Mouse (Mus musculus) ovary, adult 18-20 months (tissue): ENCODE measurements around the gene Rad23a.
"Not testable (repeated sequence)": the region's sequence is repeated elsewhere in the genome, so short reads cannot be mapped to it uniquely, and the experiment has no call there.

Source experiments
- DNase-seq: peaks from one replicate; pipeline ENCODE4 v3.0.0; 2022; ENCODE audit warnings: low spot score, mixed read lengths

Gene Rad23a

DNA sequence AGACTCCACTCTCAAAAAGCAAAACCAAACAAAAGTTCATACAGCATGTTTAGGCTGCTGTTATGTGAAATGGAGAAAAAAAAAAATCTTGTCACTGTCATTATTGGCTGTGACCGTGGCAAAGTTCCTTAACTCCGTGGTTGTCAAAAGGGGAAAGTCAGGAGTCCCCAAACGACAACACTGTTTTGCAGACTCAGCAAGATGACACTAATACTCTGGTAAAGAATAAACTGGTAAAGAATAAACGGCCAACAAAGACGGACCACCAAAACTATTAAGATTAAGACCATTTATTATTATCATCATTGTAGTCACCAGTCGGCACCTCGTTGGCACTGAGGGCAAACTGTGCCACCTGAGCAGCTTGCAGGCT lies 604 bp downstream of the Rad23a start:
- no peak for DNase-seq

DNA sequence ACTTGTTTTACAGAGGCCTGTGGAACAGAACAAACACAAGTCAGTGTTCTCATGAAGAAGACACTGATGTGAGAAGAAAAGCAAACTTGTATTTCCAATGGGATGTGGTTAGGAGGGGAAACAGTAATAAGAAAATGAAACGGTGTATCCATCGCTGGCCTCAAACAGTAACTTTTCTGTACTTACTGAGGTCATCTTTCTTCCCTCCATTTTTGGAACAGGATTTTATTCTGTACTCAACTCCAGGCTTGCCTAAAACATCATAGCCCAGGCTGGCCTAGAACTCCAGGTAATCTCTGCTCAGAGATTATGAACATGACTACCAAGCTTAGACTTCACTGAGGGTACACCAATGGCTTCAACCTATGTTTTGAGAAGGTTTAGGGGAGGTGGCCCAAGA lies 1.1 kb downstream of the Rad23a start:
- no peak for DNase-seq

DNA sequence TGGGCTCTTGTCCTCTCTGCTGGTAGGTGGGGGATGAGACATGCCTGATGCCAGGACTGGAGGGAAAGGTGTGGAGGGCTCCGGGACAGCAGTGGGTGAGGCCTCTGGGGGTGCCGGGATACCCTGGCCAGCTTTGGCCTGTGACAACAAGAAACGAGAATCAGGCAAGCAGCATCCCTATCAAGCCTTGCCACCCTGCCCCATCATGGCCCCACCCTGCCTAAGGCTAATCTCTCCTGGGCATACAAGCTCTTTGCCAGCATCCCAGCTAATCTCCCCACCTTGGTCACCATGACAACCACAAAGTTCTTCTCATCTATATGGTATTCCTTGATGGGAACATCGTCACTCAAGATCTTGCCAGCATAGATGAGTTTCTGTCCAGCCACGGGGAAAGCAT lies 2.0 kb downstream of the Rad23a start:
- no peak for DNase-seq

DNA sequence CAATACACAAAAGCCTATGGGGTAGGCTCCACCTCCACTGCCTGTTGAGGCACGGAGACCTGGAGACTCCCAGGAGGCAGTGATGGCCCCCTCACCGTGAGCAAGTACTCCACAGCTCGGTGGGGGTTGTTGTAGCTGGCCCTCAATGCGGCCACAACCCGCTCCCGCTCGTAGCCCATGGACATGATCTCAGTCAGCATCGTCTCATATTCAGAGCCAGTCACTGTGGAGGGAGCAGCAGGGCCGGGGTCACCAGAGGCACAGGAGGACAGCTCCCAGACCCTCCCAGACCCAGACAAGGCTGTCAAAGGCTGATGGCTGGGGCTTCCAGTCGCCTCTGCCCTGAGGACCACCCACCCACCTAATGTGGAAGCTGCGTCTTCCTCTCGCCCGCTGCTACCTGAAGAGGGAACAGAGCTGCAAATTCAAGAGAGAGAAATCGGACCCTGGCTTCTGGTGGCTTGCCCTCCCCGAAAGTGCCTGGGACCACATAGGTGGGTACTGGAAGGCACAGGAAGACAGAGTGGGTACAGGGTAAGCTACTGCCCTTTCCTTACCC lies 2.5 kb downstream of the Rad23a start:
- DNase-seq: no peak

DNA sequence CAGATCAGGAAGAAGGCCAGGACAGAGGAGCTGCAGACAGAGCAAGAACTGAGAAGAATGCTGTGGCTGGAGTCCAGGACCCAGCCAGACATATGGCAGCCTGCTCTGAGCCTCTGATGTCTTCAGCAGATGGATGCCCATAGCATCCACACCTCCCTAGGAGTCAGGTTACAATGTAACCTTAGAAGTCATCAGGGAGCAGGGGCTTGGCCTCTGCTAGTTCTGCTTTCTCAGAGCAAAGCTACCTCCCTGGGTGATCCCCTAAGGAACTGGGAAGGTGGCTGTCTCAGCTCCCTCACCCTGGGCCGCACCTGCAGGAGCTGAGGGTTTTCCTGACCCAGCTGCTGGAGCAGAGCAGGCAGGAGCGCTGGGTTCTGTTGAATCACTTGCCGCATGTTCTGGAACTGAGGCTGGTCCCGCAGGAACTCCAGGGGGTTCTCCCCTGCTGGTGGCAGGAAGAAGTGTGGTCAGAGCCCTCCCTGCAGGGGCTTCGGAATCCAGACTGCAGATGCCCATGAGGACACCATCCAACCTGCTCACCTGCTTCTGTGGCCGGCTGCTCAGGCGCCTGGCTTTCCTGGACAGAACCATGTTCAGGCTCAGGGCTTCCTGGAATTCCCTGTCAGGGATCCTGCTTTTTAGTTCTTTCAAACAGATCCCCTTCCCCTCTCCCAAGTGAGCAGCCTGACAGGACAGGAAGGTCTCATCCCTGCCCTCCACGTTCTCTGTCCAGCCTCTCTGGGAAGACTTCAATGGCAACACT lies 3.1 kb downstream of the Rad23a start:
- DNase-seq: no peak

DNA sequence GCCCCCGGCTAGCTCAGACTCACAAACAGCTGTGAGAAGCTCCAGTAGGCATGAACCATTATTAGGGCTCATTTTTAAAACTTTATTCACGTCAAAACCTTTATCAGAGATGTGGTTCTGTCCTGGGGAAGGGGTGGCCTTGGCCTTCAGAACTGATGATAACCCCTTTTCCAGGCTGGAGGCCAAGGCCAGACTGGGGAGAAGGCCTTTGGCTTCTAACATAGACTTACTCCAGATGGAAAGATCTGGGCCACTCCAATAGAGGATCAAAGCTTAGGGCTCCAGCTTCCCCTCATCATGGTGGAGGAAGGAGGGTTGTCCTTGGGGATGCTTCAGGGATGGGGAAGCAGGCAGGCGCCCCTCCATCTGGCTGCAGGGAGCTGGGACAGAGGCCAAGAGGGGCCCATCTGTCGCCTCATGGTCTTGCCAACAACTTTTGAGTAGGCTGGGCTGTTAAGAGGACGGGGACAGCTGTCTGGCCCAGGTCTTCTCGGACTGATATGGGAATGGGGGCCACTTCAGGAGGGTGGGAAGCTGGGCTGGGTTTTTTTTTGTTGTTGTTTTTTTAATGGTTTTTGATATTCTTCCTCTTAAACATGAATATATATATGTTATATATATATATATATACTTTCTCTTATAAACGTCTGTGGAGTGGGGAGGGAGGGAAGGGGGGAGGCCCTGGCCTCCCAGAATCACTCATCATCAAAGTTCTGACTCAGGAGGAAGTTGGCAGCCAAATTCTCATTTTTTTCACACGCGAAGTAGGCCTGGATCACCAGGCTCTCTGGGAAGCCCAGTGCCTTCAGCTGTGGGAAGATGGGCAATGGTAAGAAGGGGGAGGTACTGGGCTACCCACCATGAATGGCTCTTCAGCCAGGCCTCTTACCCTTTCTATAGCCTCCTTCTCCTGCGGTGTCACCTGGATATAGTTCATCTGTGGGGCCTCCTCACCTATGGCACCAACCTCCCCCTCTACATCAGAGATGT lies 5.3 kb downstream of the Rad23a start:
- peak; percentile 64 for DNase-seq

DNA sequence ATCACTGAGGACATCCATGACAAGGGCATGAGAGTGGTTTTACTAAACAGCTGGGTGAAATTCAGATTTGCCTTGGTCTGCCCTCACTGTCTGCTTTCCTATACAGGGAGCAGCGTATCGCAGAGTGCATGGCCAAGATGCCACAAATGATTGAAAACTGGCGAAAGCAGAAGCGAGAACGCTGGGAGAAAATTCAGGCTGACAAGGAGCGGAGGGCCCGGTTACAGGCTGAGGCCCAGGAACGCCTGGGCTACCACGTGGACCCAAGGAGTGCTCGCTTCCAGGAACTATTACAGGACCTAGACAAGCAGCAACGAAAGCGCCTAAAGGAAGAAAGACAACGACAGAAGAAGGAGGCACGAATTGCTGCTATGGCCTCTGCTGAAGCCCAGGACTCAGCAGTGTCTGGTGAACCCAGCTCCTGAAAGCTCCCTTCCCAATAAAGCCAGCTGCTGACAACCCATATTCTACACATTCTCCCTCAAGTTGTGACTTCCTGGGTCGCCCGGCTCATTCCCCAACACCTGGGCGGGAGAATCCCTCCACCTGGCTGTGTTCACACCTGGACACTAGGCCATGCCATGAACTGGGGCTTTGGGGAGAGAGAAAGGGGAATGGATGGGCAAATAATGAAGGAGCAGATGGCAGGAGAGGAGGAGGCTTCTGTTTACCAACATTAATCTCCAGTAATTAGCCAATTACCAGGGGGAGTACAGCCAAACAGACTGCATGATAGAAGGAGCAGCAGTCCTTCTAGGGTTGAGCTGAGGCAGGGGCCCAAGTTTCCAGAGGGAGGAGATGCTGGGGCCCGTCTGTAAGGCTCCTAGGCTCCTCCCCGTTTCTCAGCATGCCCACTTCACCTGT lies 6.2 kb downstream of the Rad23a start:
- no peak for DNase-seq

DNA sequence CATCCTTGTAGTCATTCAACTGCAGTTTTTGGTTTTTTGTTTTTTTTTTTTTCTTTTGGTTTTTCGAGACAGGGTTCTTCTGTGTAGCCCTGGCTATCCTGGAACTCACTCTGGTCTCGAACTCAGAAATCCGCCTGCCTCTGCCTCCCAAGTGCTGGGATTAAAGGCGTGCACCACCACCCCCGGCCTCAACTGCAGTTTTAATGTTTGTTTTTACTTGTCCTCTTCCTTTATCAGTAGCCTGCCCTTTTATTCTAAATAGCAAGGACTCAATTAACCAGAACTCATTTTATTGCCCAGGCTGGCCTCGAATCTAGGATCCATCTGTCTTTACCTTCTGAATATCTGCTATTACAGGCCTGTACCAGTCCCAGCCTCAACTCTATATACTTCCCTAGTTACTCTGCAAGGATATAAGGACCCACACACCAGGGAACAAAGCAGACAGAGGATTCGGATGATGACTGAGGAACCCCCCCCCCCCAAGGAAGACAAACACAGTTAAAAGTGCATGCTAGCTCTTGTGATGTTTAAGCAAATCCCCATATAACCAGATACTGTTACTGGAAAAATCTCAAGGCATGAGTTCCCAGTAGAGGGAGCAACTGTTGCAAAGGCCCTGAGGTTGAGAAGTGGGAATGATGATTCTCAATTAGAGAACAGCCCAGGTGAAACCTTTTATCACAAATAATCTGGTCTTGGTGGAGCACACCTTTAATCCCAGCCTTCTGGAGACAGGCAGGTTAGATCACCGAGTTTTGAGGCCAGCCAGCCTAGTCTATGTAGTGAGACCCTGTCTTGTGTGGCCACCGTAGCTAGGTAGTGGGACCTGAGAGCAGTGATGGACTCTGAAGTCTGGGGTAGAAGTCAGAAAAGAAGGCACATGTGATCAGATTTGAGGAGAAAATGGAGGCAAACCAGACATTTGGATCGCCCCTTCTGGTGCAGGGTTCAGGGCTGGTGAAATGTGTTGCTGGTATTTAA lies 7.4 kb downstream of the Rad23a start:
- DNase-seq: no peak

DNA sequence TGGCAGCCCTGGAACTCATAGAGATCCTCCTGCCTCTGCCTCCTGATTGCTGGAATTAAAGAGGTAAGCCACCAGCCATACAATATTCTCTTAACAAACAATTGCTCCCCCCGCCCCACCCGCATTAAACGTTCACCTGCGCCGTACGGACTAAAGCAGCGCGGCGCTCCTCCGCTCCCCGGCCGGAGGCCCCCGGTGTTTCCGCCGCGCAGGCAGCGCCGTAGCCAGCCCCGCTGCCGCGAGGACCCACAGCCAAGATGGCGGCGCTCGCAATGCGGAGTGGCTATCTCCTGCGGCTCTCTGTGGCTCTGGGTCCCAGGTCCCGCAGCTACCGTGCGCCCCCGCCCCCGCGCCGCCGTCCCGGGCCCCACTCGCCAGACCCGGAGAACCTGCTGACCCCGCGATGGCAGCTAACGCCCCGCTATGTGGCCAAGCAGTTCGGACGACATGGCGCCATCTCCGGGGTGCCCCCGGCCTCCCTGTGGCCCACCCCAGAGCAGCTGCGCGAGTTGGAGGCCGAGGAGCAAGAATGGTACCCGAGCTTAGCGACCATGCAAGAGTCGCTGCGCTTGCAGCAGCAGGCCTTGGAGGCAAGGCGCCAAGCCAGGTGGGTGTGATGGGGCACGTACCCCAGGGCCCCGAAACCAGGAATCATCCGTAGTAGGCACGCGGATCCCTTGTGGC lies 8.3 kb downstream of the Rad23a start:
- peak; percentile 54 for DNase-seq

DNA sequence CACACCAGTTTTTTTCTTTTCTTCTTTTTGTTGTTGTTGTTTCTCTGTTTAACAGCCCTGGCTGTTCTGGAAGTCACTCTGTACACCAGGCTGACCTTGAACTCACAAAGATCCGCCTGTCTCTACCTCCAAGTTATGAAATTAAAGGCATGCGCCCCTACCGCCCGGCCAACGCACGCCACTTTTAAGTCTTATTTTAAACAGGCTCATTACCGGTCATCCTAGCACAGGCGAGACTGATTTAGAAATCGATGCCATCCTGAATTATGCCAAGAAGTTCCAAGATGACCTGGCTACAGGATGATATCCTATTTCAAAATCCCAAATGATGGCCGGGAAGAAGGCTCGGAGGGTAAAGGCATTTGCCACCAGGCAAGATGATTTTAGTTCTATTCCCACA lies 9.0 kb downstream of the Rad23a start, which contains the start of gene Gadd45gip1:
Gene Gadd45gip1 (plus strand): TSS at position 33 of the 400 bp plus-strand sequence.
- DNase-seq: no peak

DNA sequence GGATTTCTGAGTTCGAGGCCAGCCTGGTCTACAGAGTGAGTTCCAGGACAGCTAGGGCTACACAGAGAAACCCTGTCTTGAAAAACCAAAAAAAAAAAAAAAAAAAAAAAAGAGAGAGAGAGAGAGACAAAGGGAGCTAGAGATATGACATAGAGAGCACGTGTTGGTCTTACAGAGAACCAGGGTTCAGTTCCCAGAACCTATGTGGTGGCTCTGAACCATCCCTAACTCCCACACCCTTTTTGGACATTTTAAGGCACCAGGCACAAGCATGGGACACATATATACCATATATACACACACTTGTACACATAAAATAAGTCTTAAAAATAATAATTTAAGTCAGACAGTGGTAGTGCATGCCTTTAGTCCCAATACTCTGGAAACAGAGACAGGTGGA lies 13.9 kb downstream of the Rad23a start:
- DNase-seq: not testable (repeated sequence)

DNA sequence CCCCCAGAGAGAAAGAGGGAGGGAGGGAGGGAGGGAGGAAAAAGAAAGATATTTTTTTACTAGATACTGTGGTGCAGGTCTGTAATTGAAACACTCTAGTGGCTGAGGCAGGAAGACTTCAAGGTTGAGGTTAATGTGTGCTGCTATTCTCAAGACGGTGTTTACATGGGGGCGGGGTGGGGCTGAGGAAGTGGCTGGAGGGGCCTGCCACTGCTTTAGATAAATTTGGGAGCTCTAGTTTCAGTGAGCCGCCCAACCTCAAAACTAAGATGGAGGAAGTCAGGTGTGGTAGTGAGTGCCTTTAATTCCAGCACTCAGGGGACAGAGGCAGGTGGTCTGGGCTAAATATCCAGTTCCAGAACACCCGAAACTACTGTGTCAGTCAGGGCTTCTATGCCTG lies 14.8 kb downstream of the Rad23a start:
- DNase-seq: no peak

DNA sequence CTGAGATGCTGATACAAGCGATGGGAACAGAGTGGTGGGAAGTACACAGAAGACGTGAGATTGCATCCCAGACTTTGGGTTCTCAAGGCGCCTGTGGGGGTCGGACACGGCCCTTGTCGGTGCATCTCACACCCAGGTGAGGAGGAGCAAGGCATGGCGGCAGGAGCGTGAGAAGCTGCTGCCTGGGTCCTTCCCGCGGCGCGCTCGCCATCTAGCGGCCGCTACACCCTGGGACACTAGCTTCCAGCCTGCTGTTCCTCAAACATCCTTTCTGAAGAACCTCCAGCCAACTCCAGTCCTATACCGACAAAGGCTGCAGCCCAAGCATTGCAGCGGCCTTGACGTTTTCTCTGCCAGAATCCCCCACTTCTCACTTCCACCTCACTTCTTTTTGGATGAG lies 16.8 kb downstream of the Rad23a start:
- DNase-seq: no peak

DNA sequence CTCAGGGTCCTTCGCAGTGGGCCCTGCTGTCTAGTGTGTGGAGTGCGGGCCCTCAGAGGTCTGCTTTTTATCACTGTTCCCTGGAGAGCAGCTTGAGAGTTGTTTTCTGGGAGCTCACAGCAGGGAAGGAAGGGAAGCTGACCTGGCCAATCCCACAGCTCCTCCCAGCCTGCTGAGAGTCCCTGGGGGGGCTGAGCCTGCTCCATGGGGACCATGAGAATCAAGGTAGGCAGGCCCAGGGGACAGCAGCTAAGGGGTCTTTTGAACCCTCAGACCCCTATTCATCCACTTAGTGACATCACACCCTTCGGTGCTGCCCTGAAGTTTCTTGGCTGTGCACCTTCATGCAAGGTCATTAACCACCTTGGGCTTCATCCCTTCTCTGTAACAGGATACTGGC lies 17.7 kb downstream of the Rad23a start, which contains the start of gene Dand5:
Gene Dand5 (minus strand): TSS at position 101 of the 400 bp plus-strand sequence.
- DNase-seq: no peak

DNA sequence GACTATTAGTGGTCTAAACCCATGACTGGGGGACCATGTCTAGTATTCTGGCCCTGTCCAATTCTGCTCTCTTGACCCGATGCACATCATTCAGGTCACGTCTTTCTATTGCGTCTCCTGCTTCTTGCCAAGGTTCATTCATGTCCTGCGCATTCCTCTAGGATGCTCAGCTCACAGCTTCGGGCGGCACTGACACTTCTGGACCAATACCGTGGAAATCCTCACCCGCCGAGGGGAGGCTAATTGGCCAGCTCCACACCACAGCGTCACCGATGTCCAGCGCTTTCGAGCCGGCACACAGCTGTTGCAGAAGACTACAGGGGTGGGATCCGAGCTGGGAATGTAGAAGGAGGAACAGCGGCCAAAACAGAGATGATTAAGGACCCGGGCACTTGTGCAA lies 24.3 kb downstream of the Rad23a start:
- no peak for DNase-seq

DNA sequence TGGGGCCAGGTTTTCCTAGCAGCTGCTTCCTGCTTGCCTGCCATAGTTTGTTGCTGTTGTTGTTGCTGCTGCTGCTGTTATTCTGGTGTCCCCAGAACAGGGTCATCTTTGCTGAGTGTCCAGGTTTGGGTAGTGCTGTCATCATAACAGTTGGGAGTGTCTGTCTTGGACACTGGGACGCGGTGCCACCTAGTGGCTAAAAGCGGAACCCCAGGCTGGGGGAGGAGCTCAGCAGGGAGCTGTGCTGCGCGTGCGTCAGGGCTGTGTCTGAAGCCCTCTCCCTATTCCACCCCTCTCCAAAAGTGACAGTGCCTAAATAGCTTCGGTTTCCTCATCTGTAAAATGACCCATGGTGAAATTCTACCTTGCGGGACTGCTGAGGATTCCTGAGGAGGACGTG lies 24.9 kb downstream of the Rad23a start:
- DNase-seq: peak; percentile 72

DNA sequence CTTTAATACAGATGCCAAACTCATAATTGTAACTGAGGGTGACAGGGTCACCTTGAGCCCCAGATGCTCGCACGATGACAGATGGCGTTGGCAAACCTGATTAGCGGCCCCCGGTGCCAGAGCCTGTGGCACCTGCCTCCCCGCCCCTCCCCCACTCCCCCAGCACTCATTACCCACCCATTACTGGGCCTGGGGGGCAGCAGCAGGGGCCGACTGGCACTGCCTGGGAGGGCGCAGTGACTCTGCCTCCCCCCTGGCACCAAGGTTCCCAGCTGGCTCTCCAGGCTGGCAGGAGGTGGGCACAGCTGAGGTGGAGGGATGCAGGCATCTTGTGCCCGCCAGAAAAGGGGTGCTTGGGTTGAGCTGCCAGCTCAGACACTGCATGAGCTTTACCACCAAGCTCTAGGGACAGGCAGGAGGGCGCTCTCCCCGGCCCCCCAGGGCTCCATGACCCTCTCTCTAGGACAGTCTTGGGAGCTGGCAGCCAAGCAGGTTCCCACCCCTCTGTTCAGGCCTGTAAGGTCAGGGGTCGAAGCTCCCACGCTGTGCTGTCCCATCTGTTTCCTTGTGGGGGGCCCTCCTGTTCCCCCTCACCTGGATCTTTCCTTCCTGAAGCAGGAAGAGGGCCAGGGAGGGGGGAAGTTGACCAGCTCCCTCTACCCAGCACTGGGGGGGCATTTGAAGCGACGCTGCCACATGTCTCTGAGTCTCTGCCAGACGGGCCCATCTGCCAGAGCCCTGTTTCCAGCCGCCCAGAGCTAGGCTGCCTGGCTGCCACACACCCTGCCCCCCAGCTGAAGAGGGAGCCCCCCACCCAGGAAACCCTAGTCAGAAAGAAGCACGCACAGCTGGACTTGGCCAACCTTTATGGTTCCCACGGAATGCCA lies 25.7 kb downstream of the Rad23a start:
- no peak for DNase-seq

DNA sequence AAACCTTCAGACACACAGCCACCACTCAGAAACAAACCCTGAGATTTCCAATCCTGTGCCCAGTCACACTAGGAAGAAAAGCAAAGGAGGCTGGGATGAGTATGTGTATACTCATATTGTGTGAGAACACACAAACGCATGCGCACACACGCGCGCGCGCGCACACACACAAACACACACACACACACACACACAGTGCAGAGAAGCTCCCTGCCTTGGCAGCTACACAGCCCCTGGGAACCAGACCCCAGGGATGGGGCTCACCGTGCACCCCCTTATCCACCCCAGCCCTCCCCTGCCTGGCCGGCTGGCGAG lies 26.3 kb downstream of the Rad23a start:
- no peak for DNase-seq

DNA sequence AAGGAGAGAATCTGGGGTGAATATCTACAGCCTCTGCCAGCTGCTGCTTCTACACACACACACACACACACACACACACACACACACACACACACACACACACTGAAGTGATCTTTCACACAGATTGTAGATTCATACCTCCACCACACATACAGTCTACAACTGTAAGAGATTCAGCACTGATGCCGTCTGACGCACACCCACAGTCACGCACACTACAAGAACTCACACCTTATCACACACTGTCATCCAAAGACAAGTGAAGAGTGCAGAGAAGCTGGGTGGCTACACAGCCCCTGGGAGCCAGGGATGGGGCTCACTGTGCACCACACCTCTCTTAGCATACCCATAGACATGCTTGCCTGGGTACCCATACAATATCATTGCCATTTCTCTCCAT lies 26.6 kb downstream of the Rad23a start:
- DNase-seq: no peak
